Mouse (Mus musculus): Measurements from ENCODE around the gene Gm10719. TPM values are rescaled to one million over a fixed set of nuclear protein-coding genes. Genes with fewer than 3 reads are reported as not detected.
"Not testable (repeated sequence)": the region's sequence is repeated elsewhere in the genome, so short reads cannot be mapped to it uniquely, and the experiment has no call there.

Gene Gm10719
- 4.0 TPM in 1 of 2 replicates, not detected in the other for polyA plus RNA-seq (2011; ENCODE audit: insufficient read length, low read depth, missing spikeins)

DNA sequence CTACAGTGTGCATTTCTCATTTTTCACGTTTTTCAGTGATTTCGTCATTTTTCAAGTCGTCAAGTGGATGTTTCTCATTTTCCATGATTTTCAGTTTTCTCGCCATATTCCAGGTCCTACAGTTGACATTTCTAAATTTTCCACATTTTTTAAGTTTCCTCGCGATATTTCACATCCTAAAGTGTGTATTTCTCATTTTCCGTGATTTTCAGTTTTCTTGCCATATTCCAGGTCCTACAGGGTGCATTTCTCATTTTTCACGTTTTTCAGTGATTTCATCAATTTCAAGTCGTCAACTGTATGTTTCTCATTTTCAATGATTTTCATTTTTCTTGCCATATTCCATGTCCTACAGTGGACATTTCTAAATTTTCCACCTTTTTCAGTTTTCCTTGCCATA, at the start of gene Gm10719:
TSS of gene Gm10719 (plus strand) at position 301 of the 400 bp plus-strand sequence.
- H3K4me1 ChIP-seq (ENCODE audit: control insufficient read depth, insufficient read depth, low read length); H3K4me3 ChIP-seq (ENCODE audit: insufficient read depth, low read length); H3K27ac ChIP-seq (ENCODE audit: insufficient read depth, low read length): not testable (repeated sequence)

DNA sequence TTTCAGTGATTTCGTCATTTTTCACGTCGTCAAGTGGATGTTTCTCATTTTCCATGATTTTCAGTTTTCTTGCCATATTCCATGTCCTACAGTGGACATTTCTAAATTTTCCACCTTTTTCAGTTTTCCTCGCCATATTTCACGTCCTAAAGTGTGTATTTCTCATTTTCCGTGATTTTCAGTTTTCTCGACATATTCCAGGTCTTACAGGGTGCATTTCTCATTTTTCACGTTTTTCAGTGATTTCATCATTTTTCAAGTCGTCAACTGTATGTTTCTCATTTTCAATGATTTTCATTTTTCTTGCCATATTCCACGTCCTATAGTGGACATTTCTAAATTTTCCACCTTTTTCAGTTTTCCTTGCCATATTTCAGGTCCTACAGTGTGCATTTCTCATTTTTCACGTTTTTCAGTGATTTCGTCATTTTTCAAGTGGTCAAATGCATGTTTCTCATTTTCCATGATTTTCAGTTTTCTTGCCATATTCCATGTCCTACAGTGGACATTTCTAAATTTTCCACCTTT, 16.7 kb upstream of the Gm10719 start, which contains the start of gene Gm10722:
TSS of gene Gm10722 (plus strand) at position 478 of the 528 bp plus-strand sequence.
- H3K27ac ChIP-seq (ENCODE audit: insufficient read depth, low read length); H3K4me3 ChIP-seq (ENCODE audit: insufficient read depth, low read length); H3K4me1 ChIP-seq (ENCODE audit: control insufficient read depth, insufficient read depth, low read length): not testable (repeated sequence)
- 0 out of 2 replicates have a peak, but pooled peaks have one; percentile 3 for TF ChIP-seq CTCF (IDR thresholded peaks at IDR 0.05; ENCODE audit: borderline replicate concordance, insufficient read depth, low read length)

DNA sequence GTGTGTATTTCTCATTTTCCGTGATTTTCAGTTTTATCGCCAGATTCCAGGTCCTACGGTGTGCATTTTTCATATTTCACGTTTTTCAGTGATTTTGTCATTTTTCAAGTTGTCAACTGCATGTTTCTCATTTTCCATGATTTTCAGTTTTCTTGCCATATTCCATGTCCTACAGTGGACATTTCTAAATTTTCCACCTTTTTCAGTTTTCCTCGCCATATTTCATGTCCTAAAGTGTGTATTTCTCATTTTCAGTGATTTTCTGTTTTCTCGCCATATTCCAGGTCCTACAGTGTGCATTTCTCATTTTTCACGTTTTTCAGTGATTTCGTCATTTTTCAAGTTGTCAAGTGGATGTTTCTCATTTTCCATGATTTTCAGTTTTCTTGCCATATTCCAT, 16.2 kb upstream of the Gm10719 start:
- not testable (repeated sequence) for H3K4me1 ChIP-seq (ENCODE audit: control insufficient read depth, insufficient read depth, low read length); H3K4me3 ChIP-seq (ENCODE audit: insufficient read depth, low read length); H3K27ac ChIP-seq (ENCODE audit: insufficient read depth, low read length)

DNA sequence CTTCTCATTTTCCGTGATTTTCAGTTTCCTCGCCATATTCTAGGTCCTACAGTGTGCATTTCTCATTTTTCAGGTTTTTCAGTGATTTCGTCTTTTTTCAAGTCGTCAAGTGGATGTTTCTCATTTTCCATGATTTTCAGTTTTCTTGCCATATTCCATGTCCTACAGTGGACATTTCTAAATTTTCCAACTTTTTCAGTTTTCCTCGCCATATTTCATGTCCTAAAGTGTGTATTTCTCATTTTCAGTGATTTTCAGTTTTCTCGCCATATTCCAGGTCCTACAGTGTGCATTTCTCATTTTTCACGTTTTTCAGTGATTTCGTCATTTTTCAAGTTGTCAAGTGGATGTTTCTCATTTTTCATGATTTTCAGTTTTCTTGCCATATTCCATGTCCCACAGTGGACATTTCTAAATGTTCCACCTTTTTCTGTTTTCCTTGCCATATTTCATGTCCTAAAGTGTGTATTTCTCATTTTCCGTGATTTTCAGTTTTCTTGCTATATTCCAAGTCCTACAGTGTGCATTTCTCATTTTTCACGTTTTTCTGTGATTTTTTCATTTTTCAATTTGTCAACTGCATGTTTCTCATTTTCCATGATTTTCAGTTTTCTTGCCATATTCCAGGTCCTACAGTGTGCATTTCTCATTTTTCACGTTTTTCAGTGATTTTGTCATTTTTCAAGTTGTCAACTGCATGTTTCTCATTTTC, 15.1 kb upstream of the Gm10719 start:
- H3K27ac ChIP-seq (ENCODE audit: insufficient read depth, low read length); H3K4me3 ChIP-seq (ENCODE audit: insufficient read depth, low read length); H3K4me1 ChIP-seq (ENCODE audit: control insufficient read depth, insufficient read depth, low read length): not testable (repeated sequence)
- TF ChIP-seq CTCF (IDR thresholded peaks at IDR 0.05; ENCODE audit: borderline replicate concordance, insufficient read depth, low read length) = 0 out of 2 replicates have a peak, but pooled peaks have one; percentile 40

DNA sequence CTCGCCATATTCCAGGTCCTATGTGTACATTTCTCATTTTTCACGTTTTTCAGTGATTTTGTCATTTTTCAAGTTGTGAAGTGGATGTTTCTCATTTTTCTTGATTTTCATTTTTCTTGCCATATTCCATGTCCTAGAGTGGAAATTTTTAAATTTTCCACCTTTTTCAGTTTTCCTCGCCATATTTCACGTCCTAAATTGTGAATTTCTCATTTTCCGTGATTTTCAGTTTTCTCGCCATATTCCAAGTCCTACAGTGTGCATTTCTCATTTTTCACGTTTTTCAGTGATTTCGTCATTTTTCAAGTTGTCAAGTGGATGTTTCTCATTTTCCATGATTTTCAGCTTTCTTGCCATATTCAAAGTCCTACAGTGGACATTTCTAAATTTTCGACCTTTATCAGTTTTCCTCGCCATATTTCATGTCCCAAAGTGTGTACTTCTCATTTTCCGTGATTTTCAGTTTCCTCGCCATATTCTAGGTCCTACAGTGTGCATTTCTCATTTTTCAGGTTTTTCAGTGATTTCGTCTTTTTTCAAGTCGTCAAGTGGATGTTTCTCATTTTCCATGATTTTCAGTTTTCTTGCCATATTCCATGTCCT, 14.3 kb upstream of the Gm10719 start, which contains the start of gene Gm11168:
TSS of gene Gm11168 (plus strand) at position 553 of the 603 bp plus-strand sequence.
- not testable (repeated sequence) for H3K4me1 ChIP-seq (ENCODE audit: control insufficient read depth, insufficient read depth, low read length); H3K27ac ChIP-seq (ENCODE audit: insufficient read depth, low read length); H3K4me3 ChIP-seq (ENCODE audit: insufficient read depth, low read length)
- TF ChIP-seq CTCF (IDR thresholded peaks at IDR 0.05; ENCODE audit: borderline replicate concordance, insufficient read depth, low read length) = peak; percentile 47

DNA sequence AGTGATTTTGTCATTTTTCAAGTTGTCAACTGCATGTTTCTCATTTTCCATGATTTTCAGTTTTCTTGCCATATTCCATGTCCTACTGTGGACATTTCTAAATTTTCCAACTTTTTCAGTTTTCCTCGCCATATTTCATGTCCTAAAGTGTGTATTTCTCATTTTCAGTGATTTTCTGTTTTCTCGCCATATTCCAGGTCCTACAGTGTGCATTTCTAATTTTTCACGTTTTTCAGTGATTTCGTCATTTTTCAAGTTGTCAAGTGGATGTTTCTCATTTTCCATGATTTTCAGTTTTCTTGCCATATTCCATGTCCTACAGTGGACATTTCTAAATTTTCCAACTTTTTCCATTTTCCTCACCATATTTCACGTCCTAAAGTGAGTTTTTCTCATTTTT, 11.0 kb upstream of the Gm10719 start:
- H3K4me1 ChIP-seq (ENCODE audit: control insufficient read depth, insufficient read depth, low read length); H3K27ac ChIP-seq (ENCODE audit: insufficient read depth, low read length); H3K4me3 ChIP-seq (ENCODE audit: insufficient read depth, low read length): not testable (repeated sequence)

DNA sequence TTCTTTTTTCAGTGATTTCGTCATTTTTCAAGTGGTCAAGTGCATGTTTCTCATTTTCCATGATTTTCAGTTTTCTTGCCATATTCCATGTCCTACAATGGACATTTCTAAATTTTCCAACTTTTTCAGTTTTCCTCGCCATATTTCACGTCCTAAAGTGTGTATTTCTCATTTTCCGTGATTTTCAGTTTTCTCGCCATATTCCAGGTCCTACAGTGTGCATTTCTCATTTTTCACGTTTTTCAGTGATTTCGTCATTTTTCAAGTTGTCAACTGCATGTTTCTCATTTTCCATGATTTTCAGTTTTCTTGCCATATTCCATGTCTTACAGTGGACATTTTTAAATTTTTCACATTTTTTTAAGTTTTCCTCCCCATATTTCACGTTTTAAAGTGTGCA, 10.6 kb upstream of the Gm10719 start:
- not testable (repeated sequence) for H3K4me1 ChIP-seq (ENCODE audit: control insufficient read depth, insufficient read depth, low read length); H3K27ac ChIP-seq (ENCODE audit: insufficient read depth, low read length); H3K4me3 ChIP-seq (ENCODE audit: insufficient read depth, low read length)

DNA sequence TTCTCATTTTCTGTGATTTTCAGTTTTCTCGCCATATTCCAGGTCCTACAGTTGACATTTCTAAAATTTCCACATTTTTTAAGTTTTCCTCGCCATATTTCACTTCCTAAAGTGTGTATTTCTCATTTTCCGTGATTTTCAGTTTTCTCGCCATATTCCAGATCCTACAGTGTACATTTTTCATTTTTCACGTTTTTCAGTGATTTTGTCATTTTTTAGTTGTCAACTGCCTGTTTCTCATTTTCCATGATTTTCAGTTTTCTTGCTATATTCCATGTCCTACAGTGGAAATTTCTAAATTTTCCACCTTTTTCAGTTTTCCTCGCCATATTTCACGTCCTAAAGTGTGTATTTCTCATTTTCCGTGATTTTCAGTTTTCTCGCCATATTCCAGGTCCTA, 9.9 kb upstream of the Gm10719 start:
- 0 out of 2 replicates have a peak, but pooled peaks have one; percentile 16 for TF ChIP-seq CTCF (IDR thresholded peaks at IDR 0.05; ENCODE audit: borderline replicate concordance, insufficient read depth, low read length)
- H3K4me3 ChIP-seq (ENCODE audit: insufficient read depth, low read length); H3K4me1 ChIP-seq (ENCODE audit: control insufficient read depth, insufficient read depth, low read length); H3K27ac ChIP-seq (ENCODE audit: insufficient read depth, low read length): not testable (repeated sequence)

DNA sequence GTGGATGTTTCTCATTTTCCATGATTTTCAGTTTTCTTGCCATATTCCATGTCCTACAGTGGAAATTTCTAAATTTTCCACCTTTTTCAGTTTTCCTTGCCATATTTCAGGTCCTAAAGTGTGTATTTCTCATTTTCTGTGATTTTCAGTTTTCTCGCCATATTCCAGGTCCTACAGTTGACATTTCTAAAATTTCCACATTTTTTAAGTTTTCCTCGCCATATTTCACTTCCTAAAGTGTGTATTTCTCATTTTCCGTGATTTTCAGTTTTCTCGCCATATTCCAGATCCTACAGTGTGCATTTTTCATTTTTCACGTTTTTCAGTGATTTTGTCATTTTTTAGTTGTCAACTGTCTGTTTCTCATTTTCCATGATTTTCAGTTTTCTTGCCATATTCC, 7.9 kb upstream of the Gm10719 start:
- H3K4me3 ChIP-seq (ENCODE audit: insufficient read depth, low read length); H3K27ac ChIP-seq (ENCODE audit: insufficient read depth, low read length); H3K4me1 ChIP-seq (ENCODE audit: control insufficient read depth, insufficient read depth, low read length): not testable (repeated sequence)

DNA sequence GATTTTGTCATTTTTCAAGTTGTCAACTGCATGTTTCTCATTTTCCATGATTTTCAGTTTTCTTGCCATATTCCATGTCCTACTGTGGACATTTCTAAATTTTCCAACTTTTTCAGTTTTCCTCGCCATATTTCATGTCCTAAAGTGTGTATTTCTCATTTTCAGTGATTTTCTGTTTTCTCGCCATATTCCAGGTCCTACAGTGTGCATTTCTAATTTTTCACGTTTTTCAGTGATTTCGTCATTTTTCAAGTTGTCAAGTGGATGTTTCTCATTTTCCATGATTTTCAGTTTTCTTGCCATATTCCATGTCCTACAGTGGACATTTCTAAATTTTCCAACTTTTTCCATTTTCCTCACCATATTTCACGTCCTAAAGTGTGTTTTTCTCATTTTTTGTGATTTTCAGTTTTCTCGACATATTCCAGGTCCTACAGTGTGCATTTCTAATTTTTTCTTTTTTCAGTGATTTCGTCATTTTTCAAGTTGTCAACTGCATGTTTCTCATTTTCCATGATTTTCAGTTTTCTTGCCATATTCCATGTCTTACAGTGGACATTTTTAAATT, 5.1 kb upstream of the Gm10719 start:
- not testable (repeated sequence) for H3K4me1 ChIP-seq (ENCODE audit: control insufficient read depth, insufficient read depth, low read length)

DNA sequence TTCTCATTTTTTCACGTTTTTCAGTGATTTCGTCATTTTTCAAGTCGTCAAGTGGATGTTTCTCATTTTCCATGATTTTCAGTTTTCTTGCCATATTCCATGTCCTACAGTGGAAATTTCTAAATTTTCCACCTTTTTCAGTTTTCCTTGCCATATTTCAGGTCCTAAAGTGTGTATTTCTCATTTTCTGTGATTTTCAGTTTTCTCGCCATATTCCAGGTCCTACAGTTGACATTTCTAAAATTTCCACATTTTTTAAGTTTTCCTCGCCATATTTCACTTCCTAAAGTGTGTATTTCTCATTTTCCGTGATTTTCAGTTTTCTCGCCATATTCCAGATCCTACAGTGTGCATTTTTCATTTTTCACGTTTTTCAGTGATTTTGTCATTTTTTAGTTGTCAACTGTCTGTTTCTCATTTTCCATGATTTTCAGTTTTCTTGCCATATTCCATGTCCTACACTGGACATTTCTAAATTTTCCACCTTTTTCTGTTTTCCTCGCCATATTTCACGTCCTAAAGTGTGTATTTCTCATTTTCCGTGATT, 4.4 kb upstream of the Gm10719 start, which contains the start of gene Gm10721:
TSS of gene Gm10721 (plus strand) at position 408 of the 547 bp plus-strand sequence.
- not testable (repeated sequence) for H3K27ac ChIP-seq (ENCODE audit: insufficient read depth, low read length); H3K4me3 ChIP-seq (ENCODE audit: insufficient read depth, low read length); H3K4me1 ChIP-seq (ENCODE audit: control insufficient read depth, insufficient read depth, low read length)

More for the DNA sequence above, 5.1 kb upstream of the Gm10719 start:
- not testable (repeated sequence) for H3K27ac ChIP-seq (ENCODE audit: insufficient read depth, low read length); H3K4me3 ChIP-seq (ENCODE audit: insufficient read depth, low read length)

DNA sequence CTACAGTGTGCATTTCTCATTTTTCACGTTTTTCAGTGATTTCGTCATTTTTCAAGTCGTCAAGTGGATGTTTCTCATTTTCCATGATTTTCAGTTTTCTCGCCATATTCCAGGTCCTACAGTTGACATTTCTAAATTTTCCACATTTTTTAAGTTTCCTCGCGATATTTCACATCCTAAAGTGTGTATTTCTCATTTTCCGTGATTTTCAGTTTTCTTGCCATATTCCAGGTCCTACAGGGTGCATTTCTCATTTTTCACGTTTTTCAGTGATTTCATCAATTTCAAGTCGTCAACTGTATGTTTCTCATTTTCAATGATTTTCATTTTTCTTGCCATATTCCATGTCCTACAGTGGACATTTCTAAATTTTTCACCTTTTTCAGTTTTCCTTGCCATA, 1.9 kb upstream of the Gm10719 start, which contains the start of gene Gm10720:
TSS of gene Gm10720 (plus strand) at position 301 of the 400 bp plus-strand sequence.
- H3K27ac ChIP-seq (ENCODE audit: insufficient read depth, low read length); H3K4me1 ChIP-seq (ENCODE audit: control insufficient read depth, insufficient read depth, low read length); H3K4me3 ChIP-seq (ENCODE audit: insufficient read depth, low read length): not testable (repeated sequence)

DNA sequence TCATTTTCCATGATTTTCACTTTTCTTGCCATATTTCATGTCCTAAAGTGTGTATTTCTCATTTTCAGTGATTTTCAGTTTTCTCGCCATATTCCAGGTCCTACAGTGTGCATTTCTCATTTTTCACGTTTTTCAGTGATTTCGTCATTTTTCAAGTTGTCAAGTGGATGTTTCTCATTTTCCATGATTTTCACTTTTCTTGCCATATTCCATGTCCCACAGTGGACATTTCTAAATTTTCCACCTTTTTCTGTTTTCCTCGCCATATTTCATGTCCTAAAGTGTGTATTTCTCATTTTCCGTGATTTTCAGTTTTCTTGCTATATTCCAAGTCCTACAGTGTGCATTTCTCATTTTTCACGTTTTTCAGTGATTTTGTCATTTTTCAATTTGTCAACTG, 1.3 kb upstream of the Gm10719 start:
- not testable (repeated sequence) for H3K4me1 ChIP-seq (ENCODE audit: control insufficient read depth, insufficient read depth, low read length); H3K4me3 ChIP-seq (ENCODE audit: insufficient read depth, low read length); H3K27ac ChIP-seq (ENCODE audit: insufficient read depth, low read length)

DNA sequence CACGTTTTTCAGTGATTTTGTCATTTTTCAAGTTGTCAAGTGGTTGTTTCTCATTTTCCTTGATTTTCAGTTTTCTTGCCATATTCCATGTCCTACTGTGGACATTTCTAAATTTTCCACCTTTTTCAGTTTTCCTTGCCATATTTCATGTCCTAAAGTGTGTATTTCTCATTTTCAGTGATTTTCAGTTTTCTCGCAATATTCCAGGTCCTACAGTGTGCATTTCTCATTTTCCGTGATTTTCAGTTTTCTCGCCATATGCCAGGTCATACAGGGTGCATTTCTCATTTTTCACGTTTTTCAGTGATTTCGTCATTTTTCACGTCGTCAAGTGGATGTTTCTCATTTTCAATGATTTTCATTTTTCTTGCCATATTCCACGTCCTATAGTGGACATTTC, 1.7 kb downstream of the Gm10719 start:
- H3K27ac ChIP-seq (ENCODE audit: insufficient read depth, low read length); H3K4me1 ChIP-seq (ENCODE audit: control insufficient read depth, insufficient read depth, low read length); H3K4me3 ChIP-seq (ENCODE audit: insufficient read depth, low read length): not testable (repeated sequence)

All from embryonic fibroblast, embryonic 13.5 days (primary cell).